Mouse (Mus musculus) brain, embryonic 14.5 days (tissue): ENCODE data around the gene Nars2.

ENCODE experiments used
- CTCF ChIP-seq: fragments of 200-500 bp; IDR thresholded peaks from 2 replicates; pipeline ENCODE4 v1.5.1; 2012; ENCODE audit warnings: inconsistent platforms, mild to moderate bottlenecking, moderate library complexity, borderline replicate concordance; ENCODE audit not compliant: insufficient read depth, insufficient read length; ENCODE audit errors: extremely low read depth
- POLR2A ChIP-seq: fragments of 200-500 bp; IDR thresholded peaks from 2 replicates; pipeline ENCODE4 v1.6.1; 2012; ENCODE audit warnings: mild to moderate bottlenecking, inconsistent platforms, borderline replicate concordance; ENCODE audit not compliant: poor library complexity, insufficient read depth, insufficient read length, severe bottlenecking; ENCODE audit errors: extremely low read depth

DNA sequence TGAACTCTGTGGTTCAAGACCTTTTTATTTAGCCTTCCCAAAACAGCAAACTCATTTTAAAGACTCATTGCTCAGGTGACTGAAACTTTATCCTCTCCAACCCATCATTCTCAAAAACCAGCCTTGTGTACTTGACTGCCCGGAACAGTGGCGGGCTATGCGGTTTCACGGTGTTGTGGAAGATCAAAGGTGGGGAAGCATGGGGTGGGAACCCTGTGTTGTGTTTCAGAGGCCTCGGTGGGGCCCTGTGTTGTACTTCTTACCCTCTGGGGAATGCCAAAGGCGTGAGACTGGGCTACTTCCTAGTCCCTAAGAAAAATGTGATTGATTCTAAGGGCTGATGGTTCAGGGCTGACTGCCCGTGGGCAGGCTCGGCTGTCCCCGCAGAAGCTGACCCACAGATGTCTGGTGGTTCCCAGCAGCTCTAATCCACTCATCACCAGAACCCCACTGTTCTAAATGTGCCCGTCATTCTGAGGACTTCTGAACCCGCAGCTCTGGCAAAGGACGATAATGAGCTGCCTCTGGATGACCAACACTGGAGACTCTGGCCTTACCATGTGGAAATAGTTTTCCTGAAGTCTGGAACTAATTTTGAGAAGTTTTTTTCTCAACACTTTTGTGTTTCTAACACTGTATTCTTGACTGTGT lies 40.9 kb upstream of the Nars2 start:
- TF ChIP-seq POLR2A (no peak), CTCF (no peak)
